Mouse (Mus musculus): ENCODE measurements around the gene Cul4a.
"Not testable (repeated sequence)": the region's sequence is repeated elsewhere in the genome, so short reads cannot be mapped to it uniquely, and the experiment has no call there.

The Cul4a gene

DNA sequence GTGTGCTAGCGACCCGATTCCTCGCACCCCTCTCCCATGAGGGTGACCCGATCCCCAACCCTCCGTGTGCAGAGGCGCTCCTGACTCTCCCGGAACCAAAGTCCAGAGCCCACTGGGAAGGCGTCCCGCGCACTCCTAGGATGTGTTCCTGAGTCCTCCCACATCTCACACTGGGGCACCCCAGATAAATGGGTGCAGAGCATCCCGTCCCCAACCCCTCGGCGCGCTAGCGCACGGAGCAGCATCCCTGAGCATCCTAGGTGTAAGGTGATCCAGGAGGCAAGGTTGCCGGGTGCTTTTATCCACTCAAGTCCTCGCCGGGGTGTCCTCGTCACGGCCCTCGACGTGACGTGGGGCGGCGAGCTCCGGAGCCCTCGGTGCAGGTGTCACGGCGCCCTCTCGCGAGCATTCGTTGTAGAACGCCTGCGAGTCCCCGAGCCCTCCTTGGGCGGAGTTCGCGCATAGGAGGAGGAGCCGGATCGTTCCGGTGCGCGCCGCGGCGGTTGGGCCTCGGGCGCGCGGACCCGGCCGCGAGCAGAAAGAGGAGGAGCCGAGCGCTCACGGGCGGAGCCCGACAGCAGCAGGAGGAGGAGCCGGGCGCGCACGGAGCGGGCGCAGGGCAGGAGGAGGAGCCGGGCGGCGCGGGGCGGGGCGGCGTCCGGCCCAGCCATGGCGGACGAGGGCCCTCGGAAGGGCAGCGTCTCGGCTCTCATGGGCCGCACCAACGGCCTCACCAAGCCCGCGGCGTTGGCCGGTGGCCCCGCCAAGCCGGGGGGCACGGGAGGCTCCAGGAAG is at the start of gene Cul4a, which contains the start of gene Pcid2:
Gene Cul4a (plus strand): TSS at position 535 of the 795 bp plus-strand sequence.
Gene Pcid2 (minus strand): TSS at position 373 of the 795 bp plus-strand sequence.
- peak; percentile 91 for ATAC-seq (ENCODE audit: low TSS enrichment)

DNA sequence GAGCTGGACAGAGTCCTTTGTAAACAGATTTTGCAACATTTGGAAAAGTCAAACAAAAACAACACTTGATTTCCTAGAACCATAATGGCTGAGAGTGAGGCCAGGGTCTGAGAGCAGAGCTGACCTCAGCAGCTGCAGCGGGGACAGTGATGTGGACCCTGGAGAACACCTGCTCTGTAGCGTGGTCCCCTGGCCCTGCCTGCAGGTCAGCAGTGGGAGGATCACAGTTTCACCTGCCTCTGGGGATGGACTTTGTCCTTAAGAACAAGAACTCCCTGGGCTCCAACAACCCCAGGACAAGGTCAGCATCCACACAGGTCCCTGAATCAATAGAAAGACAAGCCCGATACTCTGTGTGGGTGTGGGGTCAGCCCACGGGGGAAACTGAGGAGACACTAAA is 48.1 kb upstream of the Cul4a start:
- ATAC-seq (ENCODE audit: low TSS enrichment), result no peak

DNA sequence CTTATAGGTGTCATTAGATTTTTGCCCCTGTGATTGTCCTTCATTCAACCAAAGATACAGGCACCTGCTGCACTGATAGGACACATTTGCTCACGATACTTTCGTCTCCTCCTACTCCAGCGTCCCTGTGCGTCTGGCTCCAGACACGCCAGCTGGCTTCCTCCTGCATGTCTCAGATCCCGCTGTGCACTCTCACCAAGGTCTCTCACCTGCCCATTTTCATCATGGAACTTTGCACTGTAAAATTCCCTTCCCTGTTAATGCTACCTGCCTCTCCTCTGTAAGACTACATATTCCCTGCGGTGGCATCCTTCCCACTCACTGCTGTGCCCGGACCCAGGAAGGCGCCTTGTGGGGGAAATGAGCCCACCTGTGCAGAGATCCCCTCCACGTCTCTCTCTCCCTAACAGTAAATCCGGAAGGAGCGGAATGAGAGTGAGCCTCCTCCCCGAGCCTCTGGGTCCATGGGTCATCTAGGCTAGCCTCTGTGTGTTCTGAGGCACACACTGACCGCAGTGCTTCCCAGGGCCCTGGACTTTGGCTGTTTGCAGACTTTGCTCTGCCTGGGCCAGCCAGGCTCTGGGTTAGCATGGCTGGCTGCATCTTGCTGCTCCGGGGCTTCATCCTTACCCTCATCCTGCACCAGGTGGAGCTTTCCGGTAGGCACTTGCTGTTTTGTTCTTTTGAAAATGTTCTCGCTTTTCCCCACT is 44.8 kb upstream of the Cul4a start, which contains the start of gene Proz:
Gene Proz (plus strand): TSS at position 474 of the 710 bp plus-strand sequence.
- ATAC-seq (ENCODE audit: low TSS enrichment), result no peak

DNA sequence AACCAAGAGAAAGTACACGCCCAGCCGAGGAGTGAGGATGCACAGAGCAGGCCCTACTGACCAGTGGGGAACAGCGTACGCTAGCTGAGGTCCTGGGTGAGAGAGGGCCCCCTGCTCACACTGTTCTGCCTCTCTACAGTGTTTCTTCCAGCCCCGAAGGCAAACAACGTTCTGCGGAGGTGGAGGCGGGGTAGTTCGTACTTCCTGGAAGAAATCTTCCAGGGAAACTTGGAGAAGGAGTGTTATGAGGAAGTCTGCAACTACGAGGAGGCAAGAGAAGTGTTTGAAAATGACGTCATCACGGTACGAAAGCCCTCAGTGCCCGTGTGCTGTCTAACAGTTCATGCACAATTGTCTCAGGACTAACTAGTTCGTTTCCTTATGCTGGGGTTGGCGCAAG is 42.3 kb upstream of the Cul4a start:
- ATAC-seq (ENCODE audit: low TSS enrichment), result no peak

DNA sequence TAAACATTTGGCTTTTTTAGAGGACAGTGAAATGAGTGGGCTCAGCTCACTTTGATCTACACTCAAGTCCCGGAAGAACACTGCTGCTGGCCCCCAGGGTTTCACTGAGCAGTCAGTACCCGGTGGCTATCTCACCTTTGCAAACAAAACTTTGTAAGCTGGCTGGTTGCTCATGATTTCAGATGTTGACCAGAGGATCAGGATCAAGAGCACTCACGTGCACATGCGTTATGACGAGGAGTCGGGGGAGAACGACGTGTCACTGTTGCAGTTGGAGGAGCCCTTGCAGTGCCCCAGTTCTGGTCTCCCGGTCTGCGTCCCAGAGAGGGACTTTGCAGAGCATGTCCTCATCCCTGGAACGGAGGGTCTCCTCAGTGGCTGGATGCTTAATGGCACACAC is 32.2 kb upstream of the Cul4a start:
- no peak for ATAC-seq (ENCODE audit: low TSS enrichment)

DNA sequence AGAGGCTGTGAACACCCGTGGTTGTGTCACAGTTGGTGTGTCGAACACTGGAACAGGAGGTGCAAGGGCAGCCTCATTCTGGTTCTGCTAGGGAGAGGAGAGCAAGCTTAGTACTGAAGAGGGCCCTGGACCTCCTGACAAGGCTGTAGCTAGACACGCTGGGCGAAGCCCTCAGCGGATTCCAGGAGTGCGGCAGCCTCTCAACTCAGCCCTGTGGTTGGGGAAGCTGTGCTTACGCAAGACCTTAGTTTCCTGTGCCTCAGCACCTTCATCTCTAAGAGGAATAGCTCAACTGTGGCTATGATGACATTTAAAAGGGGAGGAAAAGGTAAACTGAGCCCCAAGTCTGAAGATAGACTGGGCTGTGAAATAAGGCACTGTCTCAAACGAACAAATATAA is 30.4 kb upstream of the Cul4a start:
- ATAC-seq (ENCODE audit: low TSS enrichment), result no peak

DNA sequence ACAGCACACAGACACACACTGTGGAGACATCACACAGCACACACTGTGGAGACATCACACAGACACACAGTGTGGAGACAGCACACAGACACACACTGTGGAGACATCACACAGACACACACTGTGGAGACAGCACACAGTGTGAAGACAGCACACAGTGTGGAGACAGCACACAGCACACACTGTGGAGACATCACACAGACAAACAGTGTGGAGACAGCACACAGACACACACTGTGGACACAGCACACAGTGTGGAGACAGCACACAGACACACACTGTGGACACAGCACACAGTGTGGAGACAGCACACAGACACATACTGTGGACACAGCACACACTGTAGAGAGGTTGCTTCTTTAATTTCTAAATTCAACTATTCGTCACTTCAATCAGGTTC is 29.8 kb upstream of the Cul4a start:
- ATAC-seq (ENCODE audit: low TSS enrichment), result not testable (repeated sequence)

DNA sequence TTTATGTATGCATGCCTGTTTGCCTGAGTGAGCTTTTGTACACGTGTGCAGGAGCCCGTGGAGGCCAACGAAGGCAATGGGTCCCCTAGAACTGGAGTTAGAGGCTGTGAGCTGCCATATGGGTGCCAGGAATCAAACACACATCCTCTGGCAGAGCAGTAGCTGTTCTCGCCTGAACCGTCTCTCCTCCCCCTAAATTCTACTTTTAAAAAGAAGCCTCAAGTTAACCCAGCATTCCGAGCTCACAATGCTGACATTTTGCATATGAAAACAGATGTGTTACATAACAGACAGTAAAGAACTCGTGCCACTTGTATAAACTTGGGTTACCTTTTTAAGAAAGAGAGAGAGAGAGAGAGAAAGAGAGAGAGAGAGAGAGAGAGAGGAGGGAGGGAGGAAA is 27.9 kb upstream of the Cul4a start:
- peak; percentile 82 for ATAC-seq (ENCODE audit: low TSS enrichment)

DNA sequence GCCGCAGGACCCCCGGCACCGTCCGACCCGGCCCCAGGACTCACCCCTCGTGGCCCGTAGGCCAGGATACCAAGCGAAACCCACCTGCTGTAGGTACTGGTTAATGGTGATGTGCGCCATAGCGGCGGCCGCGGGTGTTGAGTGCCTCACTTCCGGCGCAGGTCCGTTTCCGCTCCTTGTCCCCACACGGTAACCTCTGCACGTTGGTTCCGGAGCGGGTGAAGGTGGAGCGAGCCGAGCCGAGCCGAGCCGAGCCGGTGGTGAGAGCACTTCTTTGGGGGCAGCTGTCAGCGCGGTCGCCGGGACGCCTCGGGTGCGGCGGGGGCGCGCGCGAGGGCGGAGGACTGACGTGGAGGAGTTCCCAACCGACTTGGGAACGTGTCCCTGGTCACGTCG is 732 bp upstream of the Cul4a start:
- peak; percentile 65 for ATAC-seq (ENCODE audit: low TSS enrichment)

DNA sequence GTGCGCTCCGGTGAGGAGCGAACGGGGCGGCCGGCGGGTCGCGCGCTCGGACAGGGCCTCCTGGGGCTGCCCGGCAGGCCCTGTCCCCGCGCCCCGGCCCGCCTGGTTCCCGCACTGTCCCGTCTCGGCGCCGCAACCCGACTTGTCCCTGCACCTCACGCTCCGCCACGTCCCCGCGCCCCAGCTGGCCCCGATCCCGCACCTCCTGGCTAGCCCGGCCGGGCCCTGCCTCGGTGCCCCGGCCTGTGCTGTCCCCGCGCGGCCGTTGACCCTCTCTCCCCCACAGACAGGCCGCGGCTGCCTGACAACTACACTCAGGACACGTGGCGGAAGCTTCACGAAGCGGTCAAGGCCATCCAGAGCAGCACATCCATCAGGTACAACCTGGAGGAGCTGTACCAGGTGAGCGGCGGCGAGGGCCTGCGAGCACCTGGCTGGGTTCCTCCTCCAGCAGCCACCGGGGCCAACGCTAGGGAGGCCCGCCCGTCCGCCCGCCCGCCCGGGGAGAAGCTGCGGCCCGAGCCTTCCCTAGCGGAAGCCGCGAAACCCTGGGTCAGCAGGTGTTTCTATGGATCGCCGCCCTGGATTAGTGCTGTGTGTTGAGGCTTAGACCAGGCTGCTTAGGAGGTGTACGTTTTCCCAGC is 609 bp downstream of the Cul4a start:
- peak; percentile 11; the same call in 1 of the 2 replicates for ATAC-seq (ENCODE audit: low TSS enrichment)

DNA sequence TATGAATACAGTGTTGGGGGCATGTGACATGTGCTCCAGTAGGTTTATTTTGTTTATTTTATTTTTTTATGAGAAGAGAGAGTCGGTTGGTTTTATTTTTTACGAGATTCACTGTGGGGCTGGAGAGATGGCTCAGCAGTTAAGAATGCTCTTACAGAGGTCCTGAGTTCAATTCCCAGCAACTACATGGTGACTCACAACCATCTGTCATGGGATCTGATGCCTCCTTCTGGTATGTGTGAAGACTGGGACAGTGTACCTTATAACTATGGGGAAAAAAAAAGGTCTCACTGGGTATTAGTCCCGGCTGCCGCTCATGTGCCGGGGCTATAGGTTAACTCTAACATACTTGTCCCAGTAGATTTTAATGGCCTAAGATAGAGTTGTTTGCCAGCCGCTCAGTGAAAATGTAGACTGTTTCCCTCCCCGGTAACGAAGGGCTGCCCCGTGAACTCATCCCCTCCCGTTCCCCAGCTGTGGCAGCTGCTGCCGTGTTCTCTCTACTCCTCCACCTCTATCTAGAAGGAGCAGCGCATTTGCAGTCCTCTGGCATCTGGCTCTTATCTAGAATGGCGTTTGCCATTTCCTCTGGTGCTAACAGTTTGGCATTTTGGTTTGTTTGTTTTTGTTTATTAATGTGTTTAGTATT is 2.7 kb downstream of the Cul4a start:
- ATAC-seq (ENCODE audit: low TSS enrichment), result no peak

DNA sequence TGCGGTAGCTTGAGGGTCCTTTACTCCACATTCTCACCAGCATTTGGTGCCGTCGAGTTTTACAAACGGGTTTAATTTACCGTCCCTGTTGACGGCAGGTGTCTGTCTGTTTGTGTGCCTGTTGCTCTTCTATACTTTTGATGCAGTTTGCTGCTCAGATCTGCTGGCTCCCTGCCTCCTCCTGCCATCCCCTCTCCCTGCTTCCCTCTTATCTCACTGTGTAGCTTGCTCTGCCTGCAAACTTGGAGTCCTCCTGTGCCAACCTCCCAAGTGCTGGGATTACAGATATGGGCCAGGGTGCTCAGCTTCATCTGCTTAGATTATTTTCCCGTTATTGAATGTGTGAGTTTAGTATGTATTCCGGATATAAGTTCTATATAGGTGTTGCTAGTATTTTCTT is 3.5 kb downstream of the Cul4a start:
- no peak for ATAC-seq (ENCODE audit: low TSS enrichment)

DNA sequence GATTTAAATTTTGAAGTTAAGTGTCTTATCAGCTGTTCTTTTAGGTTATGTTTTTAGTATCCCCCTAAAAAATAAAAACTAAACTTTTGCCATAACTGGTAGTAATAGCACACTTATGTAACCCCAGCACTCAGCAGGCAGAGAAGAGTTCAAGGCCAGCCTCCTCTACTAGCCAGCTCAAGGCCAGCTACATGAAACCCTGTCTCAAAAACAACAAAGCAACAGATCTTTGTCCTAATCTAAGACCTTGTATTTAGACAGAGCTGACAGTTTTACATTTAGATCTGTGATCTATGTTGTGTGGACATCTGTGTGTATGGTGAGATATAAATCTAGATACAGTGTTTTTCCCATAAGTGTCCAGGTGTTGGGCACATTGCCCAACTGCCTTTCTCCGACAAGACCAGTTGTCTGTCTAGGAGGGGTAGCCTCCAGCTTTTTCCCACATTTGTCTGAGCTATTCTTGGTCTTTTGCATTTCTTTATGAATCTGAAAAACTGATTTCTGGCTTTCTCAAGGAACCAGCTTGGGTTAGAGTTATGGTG is 4.1 kb downstream of the Cul4a start:
- ATAC-seq (ENCODE audit: low TSS enrichment), result no peak

DNA sequence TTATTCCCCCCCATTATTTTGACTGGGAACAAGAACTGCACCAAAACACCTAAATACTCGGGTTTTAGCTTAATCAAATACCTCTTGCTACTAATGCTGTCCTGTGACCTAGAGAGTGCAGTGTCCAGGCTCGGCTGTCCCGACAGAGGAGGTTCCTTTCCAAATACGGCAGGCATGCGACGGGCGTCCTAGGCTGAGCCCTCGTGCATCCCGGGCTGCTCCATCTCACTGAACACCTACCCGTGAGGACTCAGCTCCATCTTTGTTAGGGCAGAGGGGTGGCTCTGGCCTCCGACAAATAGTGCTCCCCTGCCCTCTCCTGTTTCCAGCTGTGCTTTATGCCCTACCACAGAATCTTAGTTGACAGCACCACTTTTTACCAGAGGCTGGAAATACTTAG is 6.5 kb downstream of the Cul4a start:
- no peak for ATAC-seq (ENCODE audit: low TSS enrichment)

DNA sequence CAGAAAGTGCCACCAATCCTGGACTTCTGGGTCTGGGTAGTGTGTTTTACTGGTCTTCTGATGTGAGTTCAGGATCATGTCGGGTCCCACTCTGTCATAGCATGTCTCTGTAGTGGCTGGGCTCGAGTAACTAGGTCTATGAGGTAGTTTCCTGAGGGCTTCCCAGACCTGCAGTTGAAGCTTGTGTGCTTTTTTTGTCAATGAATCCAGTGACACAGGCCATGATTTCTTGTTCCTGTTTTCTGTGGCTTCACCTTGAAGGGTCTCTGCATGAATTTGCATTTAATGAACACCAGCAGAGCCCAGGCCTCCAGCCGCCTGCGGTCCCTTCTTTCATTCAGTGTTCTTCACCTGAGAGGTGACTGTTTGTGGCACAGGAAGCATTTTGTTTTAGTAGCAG is 7.8 kb downstream of the Cul4a start:
- no peak for ATAC-seq (ENCODE audit: low TSS enrichment)

DNA sequence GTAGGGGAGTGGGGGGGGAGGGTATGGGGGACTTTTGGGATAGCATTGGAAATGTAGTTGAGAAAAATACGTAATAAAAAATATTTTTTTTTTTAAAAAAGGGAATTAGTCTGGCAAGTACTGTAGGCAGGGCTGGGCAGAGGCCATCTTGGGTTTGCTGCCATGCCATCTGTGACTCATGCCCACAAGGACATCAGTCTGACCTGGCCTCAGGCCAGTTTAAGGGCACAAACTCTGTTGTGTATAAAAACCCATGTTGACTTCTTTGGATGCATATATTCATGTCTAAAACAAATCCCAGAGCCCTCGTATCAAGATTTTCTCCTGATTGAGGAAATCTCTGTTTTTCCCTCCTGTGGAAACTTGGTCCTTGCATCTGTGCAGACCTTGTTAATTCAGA is 11.7 kb downstream of the Cul4a start:
- ATAC-seq (ENCODE audit: low TSS enrichment), result no peak

DNA sequence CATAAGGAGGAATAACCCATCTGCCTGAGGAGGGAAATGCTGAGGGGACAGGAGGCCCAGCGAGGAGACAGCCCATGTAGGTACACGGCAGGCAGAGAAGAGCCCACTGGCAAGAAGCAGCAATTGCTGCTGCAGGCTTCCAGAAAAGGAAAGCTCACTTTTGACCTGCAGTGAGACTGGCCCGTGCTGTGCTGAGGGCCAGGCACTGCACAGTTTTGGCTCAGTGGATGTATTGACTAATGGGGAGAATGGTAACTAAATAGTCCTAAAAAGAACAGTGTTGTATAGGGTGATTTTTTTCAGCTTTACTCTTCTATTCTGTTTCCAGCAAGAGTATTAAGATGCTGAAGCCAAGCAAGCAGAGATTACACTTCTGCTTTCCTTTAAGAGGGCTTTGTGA is 13.1 kb downstream of the Cul4a start:
- no peak for ATAC-seq (ENCODE audit: low TSS enrichment)

DNA sequence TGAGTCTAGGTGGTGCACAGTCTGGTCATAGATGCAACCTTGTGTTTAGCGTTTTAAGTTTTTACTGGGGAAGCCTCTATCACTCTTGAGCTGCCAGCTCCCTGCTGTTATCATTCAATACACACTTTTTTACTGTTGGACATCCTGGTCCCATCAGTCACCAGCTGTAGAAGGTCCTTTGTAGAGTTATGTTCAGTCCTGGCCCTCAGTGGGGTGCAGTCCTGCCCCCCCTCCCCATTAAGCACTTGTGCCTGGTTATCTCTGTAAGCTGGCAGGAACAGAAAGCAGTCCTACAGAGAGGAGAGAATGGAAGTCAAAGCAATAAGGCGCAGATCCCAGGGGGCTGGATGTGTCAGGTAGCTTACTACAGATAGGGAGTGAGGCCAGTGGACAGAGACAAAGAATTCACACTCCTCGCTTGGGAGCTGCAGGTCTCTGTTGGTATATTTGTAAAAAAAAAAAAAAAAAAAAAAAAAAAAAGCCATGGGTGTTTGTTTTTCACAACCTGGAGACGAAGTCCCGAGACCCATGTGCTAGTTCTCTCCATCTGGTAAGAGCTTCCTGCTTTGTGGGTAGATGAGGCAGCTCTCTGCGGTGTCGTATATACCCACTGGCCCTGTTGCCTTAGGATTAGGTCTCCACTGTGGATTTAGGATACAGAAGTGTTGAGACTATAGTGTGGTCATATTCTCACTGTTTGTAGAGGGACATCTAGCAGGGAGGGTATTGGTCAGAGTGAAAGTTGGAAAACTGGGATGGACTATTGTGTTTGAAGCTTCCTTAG is 15.7 kb downstream of the Cul4a start:
- ATAC-seq (ENCODE audit: low TSS enrichment), result no peak

DNA sequence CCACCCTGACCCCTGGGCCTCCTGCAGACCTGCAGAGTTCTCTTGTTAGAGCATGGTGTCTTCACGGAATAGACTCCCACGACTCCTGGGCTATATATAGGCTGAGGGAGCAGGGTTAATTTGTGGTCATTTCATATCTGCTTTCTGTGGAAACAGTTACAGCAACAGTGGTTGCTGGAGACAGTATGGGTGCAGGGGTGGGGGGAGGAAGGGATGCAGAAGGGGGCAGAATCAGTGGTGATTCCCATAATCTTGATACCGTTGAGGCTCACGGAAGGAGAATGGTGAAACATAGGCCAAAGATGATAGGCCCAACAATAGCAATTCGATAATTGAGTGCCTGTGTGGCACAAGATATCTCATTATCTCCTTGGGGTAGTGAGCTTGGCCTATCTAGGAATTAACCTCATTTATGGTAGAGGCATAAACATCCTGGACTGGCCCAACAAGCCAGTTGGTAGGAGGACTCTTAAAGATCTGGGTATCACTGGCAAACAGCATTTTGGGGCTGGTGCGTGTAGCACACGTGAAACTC is 17.5 kb downstream of the Cul4a start:
- ATAC-seq (ENCODE audit: low TSS enrichment), result no peak

DNA sequence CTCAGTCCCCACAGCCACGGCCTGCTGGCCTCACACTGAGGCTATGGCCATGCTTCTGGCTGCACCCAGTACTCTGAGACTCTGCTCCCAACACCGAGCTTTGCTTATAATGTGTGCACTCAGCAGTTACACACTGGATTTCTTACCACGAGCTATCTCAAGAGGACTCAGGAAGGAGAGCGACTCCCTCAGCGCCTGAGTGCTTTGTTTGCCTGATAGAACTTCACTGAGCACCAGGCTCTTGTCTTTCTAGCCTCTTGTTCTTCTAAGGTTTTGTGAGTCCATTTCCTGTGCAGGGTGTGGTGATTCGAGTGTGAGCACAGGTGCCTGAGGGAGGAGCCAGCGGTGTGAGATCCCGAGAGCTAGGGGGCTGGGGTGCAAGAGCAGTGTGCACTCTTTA is 19.5 kb downstream of the Cul4a start:
- no peak for ATAC-seq (ENCODE audit: low TSS enrichment)

DNA sequence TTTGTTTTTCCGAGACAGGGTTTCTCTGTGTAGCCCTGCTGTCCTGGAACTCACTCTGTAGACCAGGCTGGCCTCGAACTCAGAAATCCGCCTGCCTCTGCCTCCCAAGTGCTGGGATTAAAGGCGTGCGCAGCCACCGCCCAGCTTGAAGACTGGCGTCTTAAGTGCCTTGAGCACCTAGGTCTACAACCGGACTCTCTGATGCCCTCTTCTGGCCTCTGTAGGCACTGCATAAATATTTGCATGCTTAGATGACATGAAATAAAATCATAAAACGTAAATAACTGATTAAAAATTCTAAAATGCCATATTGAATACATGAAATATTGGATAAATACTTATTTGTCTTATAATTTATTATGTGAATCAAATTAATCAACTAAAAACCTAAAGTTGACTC is 26.8 kb downstream of the Cul4a start:
- not testable (repeated sequence) for ATAC-seq (ENCODE audit: low TSS enrichment)
